Mouse (Mus musculus) kidney, adult 11 months (tissue): ENCODE results near the gene Grip1.

Source experiments
- DNase-seq: peaks from one replicate; pipeline ENCODE4 v3.0.0; 2022

Gene Grip1

DNA sequence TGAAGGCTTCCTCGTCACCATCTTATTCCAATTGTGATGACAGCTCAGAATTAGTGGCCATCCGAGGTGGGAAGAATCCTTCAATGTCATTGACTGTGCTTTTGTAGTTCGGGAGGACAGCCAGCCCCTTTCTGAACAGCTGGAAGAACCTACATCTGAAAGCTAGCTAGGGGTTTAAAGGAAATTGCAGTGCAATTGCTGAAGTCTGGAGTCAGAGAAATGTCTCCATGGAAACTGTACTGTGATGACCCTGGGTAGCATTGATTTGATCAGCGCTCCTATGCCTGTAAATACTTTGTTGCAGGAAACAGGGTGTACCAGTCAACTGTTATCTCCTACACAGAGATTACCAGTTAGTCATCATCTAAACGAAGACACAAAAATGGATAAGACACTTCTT is 325.2 kb downstream of the Grip1 start:
- DNase-seq: no peak

DNA sequence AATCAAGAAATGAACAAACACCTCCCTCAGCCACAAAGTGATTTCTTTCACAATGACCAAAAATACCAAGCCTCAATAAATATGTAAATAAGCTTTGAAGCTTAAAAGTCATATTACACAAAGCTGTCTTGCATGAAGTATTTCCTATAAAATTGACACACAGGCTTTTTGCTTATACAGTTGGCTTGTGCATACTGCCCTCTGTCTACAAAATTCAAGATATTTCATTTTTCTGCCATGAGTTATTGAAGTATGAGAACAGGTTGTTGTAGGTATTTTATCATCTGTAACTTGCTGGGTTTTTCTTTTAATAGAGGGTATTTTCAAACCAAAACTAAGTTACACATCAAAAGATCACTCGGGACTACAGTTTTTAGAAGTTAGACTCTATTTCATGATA is 326.0 kb downstream of the Grip1 start:
- no peak for DNase-seq

GRCm38 (mm10) chr10:119790507-119790906 is 336.9 kb downstream of the Grip1 start:
- DNase-seq: no peak

GRCm38 (mm10) chr10:119802421-119802820 is 348.8 kb downstream of the Grip1 start:
- DNase-seq: no peak

DNA sequence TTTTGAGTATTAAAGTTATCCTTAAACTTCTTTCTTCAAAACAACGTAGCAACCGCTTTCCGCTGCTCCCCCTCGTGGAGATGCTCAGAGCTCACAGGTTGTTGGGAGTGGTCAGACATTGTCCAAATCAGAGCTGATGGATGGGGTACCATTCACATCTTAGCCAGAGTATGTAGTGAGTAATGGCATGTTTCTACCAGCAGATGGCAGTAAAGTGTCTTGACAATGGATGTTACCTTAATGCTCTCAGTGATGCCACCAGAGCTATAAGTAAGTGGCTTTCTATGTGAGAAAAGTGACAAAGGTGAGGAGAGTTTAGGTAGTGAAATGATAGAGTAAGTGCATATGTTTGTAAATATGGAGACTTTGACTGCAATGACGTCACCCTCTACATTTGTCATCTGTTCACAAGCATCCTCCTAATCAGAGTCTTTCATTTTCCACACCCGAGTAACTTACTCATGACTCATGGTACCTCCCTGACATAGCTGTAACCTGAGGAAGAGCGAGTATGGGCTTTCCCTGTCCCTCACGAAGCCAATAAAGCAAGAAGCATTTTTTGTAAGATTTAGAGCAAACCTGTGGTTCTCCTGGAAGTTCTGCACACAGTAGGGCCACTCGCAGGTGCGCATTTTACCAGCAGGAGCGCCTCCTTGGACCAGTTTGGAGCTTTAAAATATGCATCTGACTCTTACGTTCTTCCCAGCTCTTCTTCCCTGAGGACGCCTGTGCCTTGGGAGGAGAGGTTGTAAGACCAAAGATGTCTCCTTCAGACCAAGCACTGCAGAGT is 350.2 kb downstream of the Grip1 start:
- DNase-seq: no peak

- DNase-seq: no peak
These were observed 350.8 kb downstream of the Grip1 start for GRCm38 (mm10) chr10:119804423-119804814.

- no peak for DNase-seq
These were observed 351.5 kb downstream of the Grip1 start for GRCm38 (mm10) chr10:119805082-119805481.

- no peak for DNase-seq
These were observed 352.5 kb downstream of the Grip1 start for GRCm38 (mm10) chr10:119806151-119806550.

DNA sequence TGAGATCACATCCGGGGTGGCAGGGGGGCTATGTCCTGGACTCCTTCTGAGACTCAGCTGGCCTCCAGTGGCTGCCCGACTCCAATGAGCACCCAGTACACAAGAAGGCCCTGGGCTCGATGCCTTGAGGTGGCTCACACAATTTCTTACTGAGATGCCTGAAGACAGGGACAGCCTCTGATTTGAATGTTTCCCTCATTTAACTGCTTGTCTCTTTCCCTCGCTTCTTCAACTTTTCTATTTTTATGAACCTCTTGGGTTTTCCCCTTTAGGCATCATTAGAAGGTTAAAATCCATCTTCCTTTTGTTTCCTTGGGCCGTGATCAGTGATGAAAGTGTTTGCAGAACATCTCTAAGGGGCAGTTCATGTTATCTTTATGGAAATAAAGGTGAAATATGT is 354.8 kb downstream of the Grip1 start:
- DNase-seq: no peak

DNA sequence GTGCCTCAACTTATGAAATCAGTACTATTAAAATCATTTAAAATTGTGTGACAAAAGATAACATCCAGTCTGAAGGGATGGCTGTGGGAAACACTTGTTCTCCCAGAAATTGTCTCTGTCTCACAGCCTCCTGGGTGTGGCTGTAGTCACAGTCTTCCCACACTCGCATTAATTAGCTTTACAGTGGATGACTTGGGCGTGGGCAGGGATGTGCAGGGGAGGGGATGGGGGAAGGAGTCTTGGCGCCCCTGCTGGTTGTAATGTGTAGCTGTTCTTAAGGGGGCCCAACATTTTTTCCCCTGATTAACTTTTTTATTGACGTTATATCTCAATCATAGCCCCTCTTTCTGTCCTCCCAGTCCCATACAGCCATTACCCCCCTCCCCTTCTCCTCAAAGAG is 360.5 kb downstream of the Grip1 start:
- no peak for DNase-seq

GRCm38 (mm10) chr10:119816001-119816400 is 362.4 kb downstream of the Grip1 start:
- DNase-seq: peak; percentile 82

GRCm38 (mm10) chr10:119818381-119818780 is 364.8 kb downstream of the Grip1 start:
- DNase-seq: no peak

DNA sequence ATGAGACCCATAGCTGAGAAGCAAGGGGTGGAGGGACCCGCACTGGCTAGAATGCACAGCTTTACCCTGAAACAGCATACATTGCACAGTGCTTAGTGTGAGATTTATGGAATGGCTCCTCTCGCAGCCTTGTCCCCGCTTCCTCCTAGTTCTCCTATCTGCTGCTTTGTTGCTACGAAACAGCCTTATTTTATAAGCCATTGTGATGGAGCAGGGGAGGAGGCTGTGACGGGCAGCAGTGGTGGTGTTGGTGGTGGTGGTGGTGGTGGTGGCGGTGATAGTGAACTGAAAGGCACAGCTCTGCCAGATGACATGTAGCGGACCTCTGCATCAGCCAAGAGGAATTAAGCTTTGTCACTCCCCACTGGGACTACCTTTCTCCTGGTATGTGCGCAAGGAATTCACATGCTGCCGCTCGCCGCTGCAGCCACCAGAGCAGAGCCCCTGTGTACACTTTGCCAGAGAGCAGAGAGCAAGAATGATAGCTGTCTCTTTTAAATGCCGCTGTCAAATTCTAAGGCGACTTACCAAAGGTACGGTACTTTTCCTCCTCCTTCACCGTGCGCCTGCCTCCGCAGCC is 365.6 kb downstream of the Grip1 start:
- DNase-seq: peak; percentile 12

DNA sequence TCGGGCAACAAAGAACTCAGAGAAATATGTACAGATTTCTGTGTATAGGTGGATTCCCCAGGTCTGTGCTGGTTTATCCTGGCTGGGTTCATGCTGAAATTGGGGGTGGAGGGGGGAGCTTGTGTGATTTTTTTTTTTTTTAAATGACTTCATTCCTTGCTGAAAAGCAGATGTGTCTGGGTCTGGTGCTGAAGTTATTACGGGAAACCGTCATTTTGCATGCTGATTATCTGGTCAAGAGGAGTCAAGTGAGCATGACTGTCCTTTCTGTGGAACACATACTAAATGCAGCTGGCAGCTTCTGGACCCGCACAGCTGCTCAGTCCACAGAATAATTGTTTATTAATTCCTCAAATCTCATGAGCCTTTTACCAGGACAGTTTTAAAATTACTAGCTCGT is 366.1 kb downstream of the Grip1 start:
- DNase-seq: no peak

GRCm38 (mm10) chr10:119820428-119820827 is 366.8 kb downstream of the Grip1 start:
- DNase-seq: no peak

GRCm38 (mm10) chr10:119823691-119824090 is 370.1 kb downstream of the Grip1 start:
- no peak for DNase-seq

GRCm38 (mm10) chr10:119824521-119824920 is 370.9 kb downstream of the Grip1 start:
- DNase-seq: no peak

DNA sequence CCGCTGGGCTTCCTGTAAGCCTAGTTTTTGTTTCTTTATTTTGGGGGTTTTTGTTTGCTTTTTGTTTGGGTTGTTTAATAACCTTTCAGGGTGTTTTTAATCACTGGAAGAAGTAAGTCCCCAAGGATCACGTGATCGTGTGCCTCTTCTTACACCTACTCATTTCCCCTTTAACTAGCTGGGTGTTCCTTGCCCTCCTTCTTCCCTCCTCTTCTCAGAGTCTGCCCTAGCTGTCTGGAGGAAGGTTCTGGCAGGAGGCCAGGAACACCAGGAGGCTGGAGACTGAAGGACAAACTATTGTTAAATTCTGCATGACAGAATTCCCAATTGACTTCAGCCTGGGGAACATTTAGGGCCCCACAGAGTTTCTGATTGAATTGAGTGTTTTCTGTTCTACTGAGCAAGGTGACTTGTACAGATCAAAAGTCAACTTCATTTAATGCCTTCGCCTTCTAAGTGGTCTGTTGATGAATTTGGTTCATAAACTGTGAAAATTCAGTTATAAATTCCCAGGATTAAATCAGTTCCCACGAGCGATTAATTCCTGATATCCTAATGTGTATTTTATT is 376.8 kb downstream of the Grip1 start:
- peak; percentile 53 for DNase-seq

DNA sequence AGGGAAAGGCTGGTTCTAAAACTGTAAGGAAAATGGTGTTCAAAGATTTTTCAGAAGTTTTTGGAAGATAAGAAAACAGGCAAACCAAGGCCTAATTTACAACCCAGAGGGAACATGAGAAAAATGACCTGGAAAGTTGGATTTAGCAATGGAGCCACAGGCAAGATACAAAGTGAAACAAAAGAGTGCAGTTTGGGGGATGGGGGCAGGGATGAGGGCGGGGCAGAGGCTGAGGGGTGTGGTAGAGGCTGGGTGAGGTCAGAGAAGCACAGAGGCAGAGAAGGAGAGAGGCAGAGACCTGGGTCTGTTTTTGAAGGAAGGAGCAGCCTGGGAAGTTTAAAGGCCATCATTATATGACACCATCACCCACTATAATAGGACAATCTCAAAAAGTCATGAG is 377.5 kb downstream of the Grip1 start:
- no peak for DNase-seq

- DNase-seq: peak; percentile 42
These were observed 379.7 kb downstream of the Grip1 start for GRCm38 (mm10) chr10:119833334-119833733.

DNA sequence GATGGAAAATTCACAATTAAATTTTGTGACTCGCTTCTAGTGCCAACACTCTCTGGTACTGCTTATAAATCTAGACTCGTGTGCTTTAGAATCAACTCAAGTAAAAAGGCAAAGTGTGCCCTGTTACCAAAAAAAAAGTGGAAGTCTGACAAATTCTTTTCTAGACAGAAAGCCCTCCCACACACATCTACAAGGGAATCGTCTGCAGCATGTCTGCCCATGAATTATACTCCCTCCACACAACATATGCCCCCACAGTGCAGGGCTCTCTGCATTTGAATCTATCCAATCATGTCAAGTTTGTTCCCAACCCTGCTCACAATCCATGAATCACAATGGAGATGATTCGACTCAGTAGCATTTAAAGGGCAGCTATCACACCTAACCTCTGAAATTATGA is 380.5 kb downstream of the Grip1 start:
- DNase-seq: no peak

- no peak for DNase-seq
These were observed 386.0 kb downstream of the Grip1 start for GRCm38 (mm10) chr10:119839645-119840044.

DNA sequence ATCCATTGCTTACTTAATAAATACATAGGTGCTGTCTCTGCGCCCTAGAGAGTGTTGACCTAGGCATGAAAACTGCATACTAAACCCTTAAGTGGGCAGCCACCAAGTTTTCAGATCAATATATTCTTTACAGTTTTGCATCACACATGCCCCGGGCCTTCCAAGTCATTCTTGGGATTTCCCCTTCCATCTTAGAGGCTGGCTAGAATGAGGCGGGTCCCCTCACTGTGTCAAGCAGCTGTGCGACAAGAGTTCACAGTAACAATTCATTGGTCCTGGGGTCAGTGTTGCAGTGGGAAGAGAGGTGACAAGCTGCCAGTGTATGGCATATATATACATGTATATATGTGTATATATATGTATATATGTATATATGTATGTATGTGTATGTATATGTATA is 388.4 kb downstream of the Grip1 start:
- DNase-seq: no peak

DNA sequence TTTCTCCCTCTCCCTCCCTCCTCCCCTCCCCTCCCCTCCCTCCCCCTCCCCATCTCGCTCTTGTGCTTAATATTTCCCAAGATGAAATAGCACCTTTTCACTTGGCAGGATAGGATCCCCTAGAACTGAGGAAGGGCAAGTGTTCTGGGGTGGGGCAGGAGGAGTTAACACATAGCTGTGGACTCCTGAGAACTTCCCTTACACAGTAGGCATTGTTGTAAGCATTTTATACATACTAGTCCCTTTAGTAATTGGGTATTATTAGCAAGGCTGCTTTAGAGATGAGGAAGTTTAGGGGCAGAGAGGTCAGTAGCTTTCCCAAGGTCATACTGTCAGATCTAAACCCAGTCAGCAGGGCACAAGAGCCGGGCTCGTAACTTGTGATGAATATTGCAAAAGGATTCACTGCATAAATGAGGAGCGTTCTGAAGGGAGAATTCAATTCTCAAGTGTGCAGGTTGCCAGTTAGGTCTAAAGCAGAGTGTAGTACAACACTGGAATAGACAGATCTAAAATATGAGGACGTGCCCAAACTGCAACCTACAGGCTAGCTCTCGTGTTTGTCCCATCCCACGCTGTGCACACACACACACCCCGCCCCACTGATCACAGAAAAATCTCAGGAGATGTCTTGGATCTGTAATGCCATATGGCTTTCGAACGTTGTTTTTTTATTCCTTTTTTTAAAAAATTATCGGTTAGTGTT is 392.2 kb downstream of the Grip1 start:
- DNase-seq: no peak
